Mouse (Mus musculus): ENCODE data around the gene Gm42421. TPM values are rescaled to one million over a fixed set of nuclear protein-coding genes. Genes with fewer than 3 reads are reported as not detected.

The Gm42421 gene
- total and polyA plus RNA-seq, 3 experiments: 0.18 TPM; not detected in 2

- H3K4me3 ChIP-seq: no peak overlapping the region
- no peaks in the 10 kb centered on the region for H3K27me3 ChIP-seq (ENCODE audit: control insufficient read depth, insufficient read depth, low read length)
- no peak for DNase-seq
- WGBS: 62% methylated on average over 16 of the region's 16 CpGs
- H3K79me2 ChIP-seq (replicated peaks; ENCODE audit: control insufficient read depth, insufficient read depth, low read length): no peaks in the 10 kb centered on the region
- no peaks in the 10 kb centered on the region for H3K36me3 ChIP-seq (ENCODE audit: control insufficient read depth, insufficient read depth, low read length)
- TF ChIP-seq CTCF (IDR thresholded peaks at IDR 0.05) (no peak), EP300 (IDR thresholded peaks at IDR 0.05; ENCODE audit: insufficient read depth, low read depth, low read length) (no peak), POLR2A (IDR thresholded peaks at IDR 0.05; ENCODE audit: insufficient read depth, low read depth, low read length) (no peak)
- intact Hi-C loops (cut with DNase I): loop anchor here (5.0 kb wide), 1 partner anchor 245 kb away; the partner anchor contains the start of gene Usp42
- H3K27ac ChIP-seq: no peak overlapping the region
- no peak overlapping the region for H3K9ac ChIP-seq (ENCODE audit: low read depth, low read length)
- H3K4me1 ChIP-seq (ENCODE audit: control insufficient read depth, insufficient read depth, low read length): no peaks in the 10 kb centered on the region
Measured at GRCm38 (mm10) chr5:143976726-143977431, 48.9 kb downstream of the Gm42421 start.

- no peaks in the 10 kb centered on the region for H3K27me3 ChIP-seq (ENCODE audit: control insufficient read depth, insufficient read depth, low read length)
- intact Hi-C loops (cut with DNase I): no loop called here
- 39% methylated on average over 9 of the region's 9 CpGs for WGBS
- no peak overlapping the region for H3K4me3 ChIP-seq
- H3K36me3 ChIP-seq (ENCODE audit: control insufficient read depth, insufficient read depth, low read length): no peaks in the 10 kb centered on the region
- H3K4me1 ChIP-seq (ENCODE audit: control insufficient read depth, insufficient read depth, low read length): no peaks in the 10 kb centered on the region
- no peak for DNase-seq
- H3K79me2 ChIP-seq (replicated peaks; ENCODE audit: control insufficient read depth, insufficient read depth, low read length): no peaks in the 10 kb centered on the region
- TF ChIP-seq EP300 (IDR thresholded peaks at IDR 0.05; ENCODE audit: insufficient read depth, low read depth, low read length) (no peak), CTCF (IDR thresholded peaks at IDR 0.05) (no peak), POLR2A (IDR thresholded peaks at IDR 0.05; ENCODE audit: insufficient read depth, low read depth, low read length) (no peak)
- no peak overlapping the region for H3K9ac ChIP-seq (ENCODE audit: low read depth, low read length)
- no peak overlapping the region for H3K27ac ChIP-seq
Measured at GRCm38 (mm10) chr5:143980858-143981257, 52.9 kb downstream of the Gm42421 start.

- no peaks in the 10 kb centered on the region for H3K36me3 ChIP-seq (ENCODE audit: control insufficient read depth, insufficient read depth, low read length)
- no peaks in the 10 kb centered on the region for H3K4me1 ChIP-seq (ENCODE audit: control insufficient read depth, insufficient read depth, low read length)
- TF ChIP-seq CTCF (IDR thresholded peaks at IDR 0.05) (no peak), POLR2A (IDR thresholded peaks at IDR 0.05; ENCODE audit: insufficient read depth, low read depth, low read length) (no peak), EP300 (IDR thresholded peaks at IDR 0.05; ENCODE audit: insufficient read depth, low read depth, low read length) (no peak)
- H3K79me2 ChIP-seq (replicated peaks; ENCODE audit: control insufficient read depth, insufficient read depth, low read length): no peaks in the 10 kb centered on the region
- H3K27ac ChIP-seq: no peak overlapping the region
- no peak overlapping the region for H3K4me3 ChIP-seq
- 64% methylated on average over 2 of the region's 2 CpGs for WGBS
- no peak overlapping the region for H3K9ac ChIP-seq (ENCODE audit: low read depth, low read length)
- intact Hi-C loops (cut with DNase I): no loop called here
- no peak for DNase-seq
- H3K27me3 ChIP-seq (ENCODE audit: control insufficient read depth, insufficient read depth, low read length): no peaks in the 10 kb centered on the region
Measured at GRCm38 (mm10) chr5:143982361-143982760, 54.4 kb downstream of the Gm42421 start.

GRCm38 (mm10) chr5:143985381-143985780 is 57.4 kb downstream of the Gm42421 start:
- no peak overlapping the region for H3K4me3 ChIP-seq
- H3K36me3 ChIP-seq (ENCODE audit: control insufficient read depth, insufficient read depth, low read length): no peaks in the 10 kb centered on the region
- intact Hi-C loops (cut with DNase I): no loop called here
- no peaks in the 10 kb centered on the region for H3K4me1 ChIP-seq (ENCODE audit: control insufficient read depth, insufficient read depth, low read length)
- H3K27ac ChIP-seq: no peak overlapping the region
- DNase-seq: no peak
- no peak overlapping the region for H3K9ac ChIP-seq (ENCODE audit: low read depth, low read length)
- 68% methylated on average over 7 of the region's 7 CpGs for WGBS
- no peaks in the 10 kb centered on the region for H3K27me3 ChIP-seq (ENCODE audit: control insufficient read depth, insufficient read depth, low read length)
- no peaks in the 10 kb centered on the region for H3K79me2 ChIP-seq (replicated peaks; ENCODE audit: control insufficient read depth, insufficient read depth, low read length)
- TF ChIP-seq POLR2A (IDR thresholded peaks at IDR 0.05; ENCODE audit: insufficient read depth, low read depth, low read length) (no peak), EP300 (IDR thresholded peaks at IDR 0.05; ENCODE audit: insufficient read depth, low read depth, low read length) (no peak), CTCF (IDR thresholded peaks at IDR 0.05) (no peak)

Other genes with a start within 250 kb of the Gm42421 start
- gene Usp42, start 195.9 kb upstream of the Gm42421 start, total RNA-seq (2021): 1 to 10 TPM; 5.3 to 6.2 TPM
- 2.5 and 3.9 TPM in 2 replicates for gene Usp42, start 195.9 kb upstream of the Gm42421 start, polyA plus RNA-seq (2012; rRNA removed)
- 10 to 100 TPM; 19.2 to 21.4 TPM for gene Eif2ak1, start 110.4 kb upstream of the Gm42421 start, total RNA-seq (2021)
- gene Eif2ak1, start 110.4 kb upstream of the Gm42421 start, polyA plus RNA-seq (2012; rRNA removed): 11.9 and 18.4 TPM in 2 replicates
- not detected for gene Ankrd61, start 30.5 kb upstream of the Gm42421 start, total RNA-seq (2021)
- 0.10 and 0.23 TPM in 2 replicates for gene Ankrd61, start 30.5 kb upstream of the Gm42421 start, polyA plus RNA-seq (2012; rRNA removed)
- gene Aimp2, start 18.3 kb upstream of the Gm42421 start, total RNA-seq (2021): 10 to 100 TPM; 30.4 to 32.5 TPM
- 40.6 and 50.4 TPM in 2 replicates for gene Aimp2, start 18.3 kb upstream of the Gm42421 start, polyA plus RNA-seq (2012; rRNA removed)
- 1 to 10 TPM; 3.3 to 3.5 TPM for gene Pms2, start 18.2 kb upstream of the Gm42421 start, total RNA-seq (2021)
- gene Pms2, start 18.2 kb upstream of the Gm42421 start, polyA plus RNA-seq (2012; rRNA removed): 1.5 and 3.9 TPM in 2 replicates
- under 1 TPM in 1 of 2 experiments, not detected in 1; 0.30 TPM for gene Rsph10b, start 4.9 kb downstream of the Gm42421 start, total RNA-seq (2021)
- gene Rsph10b, start 4.9 kb downstream of the Gm42421 start, polyA plus RNA-seq (2012; rRNA removed): 0.47 and 0.50 TPM in 2 replicates
- 10 to 100 TPM; 25.0 to 29.6 TPM for gene Ccz1, start 86.7 kb downstream of the Gm42421 start, total RNA-seq (2021)
- 9.3 and 16.7 TPM in 2 replicates for gene Ccz1, start 86.7 kb downstream of the Gm42421 start, polyA plus RNA-seq (2012; rRNA removed)
- not detected for gene Ocm, start 98.5 kb downstream of the Gm42421 start, total RNA-seq (2021)
- gene Ocm, start 98.5 kb downstream of the Gm42421 start, polyA plus RNA-seq (2012; rRNA removed): not detected in 2 replicates
- gene Lmtk2, start 172.3 kb downstream of the Gm42421 start, total RNA-seq (2021): 10 to 100 TPM; 27.9 to 30.3 TPM
- gene Lmtk2, start 172.3 kb downstream of the Gm42421 start, polyA plus RNA-seq (2012; rRNA removed): 12.5 and 18.2 TPM in 2 replicates

All from heart, adult 2 months (tissue).